Mouse (Mus musculus) thymus, postnatal 4 days (tissue): ENCODE data around the gene Derl3.

Source experiments
- DNase-seq: peaks from one replicate; pipeline ENCODE4 v3.0.0; 2021

The Derl3 gene

GRCm38 (mm10) chr10:75942736-75943477, 49.7 kb downstream of the Derl3 start, which contains the start of gene Vpreb3:
Gene Vpreb3 (plus strand): TSS chr10:75943057.
- DNase-seq = no peak

DNA sequence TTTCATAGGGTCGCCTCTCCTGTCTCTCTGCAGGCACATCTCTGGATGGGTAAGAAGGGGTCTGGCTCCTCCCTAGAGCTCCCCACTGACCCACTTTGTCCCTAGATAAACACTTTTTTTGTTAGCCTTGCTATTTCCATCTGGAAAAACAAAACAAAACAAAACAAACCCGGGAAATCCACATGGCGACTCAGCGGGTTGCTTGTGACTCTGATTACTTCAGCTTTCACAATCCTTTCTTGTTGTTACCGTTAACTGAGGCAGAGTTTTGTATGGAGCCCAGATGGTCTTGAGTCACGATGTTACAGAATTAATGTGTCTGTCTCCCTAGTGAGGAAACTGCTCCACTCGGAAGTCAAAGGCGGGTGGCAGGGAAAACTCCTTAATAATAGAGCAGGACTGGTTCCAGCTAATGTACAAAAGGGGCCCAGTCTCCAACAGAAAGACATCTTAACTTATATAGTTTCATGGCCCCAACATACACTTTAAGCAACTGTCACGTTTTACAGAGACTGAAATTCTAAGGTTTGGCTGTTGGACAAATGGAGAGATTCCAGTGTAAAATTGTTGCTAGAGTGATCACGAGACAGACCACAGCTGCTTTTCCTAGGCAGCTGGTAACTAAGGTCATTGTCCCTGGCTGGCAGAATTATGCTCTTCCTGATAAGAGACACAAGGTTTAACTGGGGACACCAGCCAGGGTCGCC, 51.0 kb downstream of the Derl3 start:
- DNase-seq = no peak

GRCm38 (mm10) chr10:75945213-75945612, 52.0 kb downstream of the Derl3 start:
- DNase-seq = no peak
